Mouse (Mus musculus) brain, embryonic 14.5 days (tissue): ENCODE measurements around the gene Idh2.

Experiments used
- CTCF ChIP-seq: fragments of 200-500 bp; IDR thresholded peaks from 2 replicates; pipeline ENCODE4 v1.5.1; 2012; ENCODE audit warnings: inconsistent platforms, mild to moderate bottlenecking, moderate library complexity, borderline replicate concordance; ENCODE audit not compliant: insufficient read depth, insufficient read length; ENCODE audit errors: extremely low read depth
- POLR2A ChIP-seq: fragments of 200-500 bp; IDR thresholded peaks from 2 replicates; pipeline ENCODE4 v1.6.1; 2012; ENCODE audit warnings: mild to moderate bottlenecking, inconsistent platforms, borderline replicate concordance; ENCODE audit not compliant: poor library complexity, insufficient read depth, insufficient read length, severe bottlenecking; ENCODE audit errors: extremely low read depth

DNA sequence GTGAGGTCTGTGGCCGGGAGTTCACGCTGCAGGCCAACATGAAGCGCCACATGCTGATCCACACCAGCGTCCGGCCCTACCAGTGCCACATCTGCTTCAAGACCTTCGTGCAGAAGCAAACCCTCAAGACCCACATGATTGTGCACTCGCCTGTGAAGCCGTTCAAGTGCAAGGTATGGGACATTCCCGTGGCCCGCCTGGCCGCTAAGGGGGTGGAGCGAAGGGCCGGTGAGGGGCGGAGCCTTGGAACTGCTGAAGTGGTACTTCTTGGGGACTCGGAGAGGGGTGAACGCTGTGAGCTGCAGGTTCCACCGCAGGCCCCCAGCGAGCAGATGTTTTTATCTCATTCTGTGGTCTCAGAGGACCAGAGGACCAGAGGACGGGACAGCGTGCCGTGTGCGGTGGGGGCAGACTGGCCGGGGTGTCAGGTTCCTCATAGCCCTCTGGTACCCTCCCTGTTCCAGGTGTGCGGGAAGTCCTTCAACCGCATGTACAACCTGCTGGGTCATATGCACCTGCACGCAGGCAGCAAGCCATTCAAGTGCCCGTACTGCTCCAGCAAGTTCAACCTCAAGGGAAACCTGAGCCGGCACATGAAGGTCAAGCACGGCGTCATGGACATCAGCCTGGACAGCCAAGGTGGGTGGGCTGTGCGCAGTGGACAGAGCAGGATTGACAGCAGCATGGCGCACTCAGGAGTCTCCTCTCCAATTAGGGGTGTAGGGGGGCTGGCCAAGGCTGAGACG lies 29.0 kb downstream of the Idh2 start:
- TF ChIP-seq POLR2A (no peak), CTCF (no peak)
